Mouse (Mus musculus): ENCODE results near the gene Gck.

The Gck gene

GRCm38 (mm10) chr11:5949586-5950352, at the start of gene Gck:
TSS of gene Gck (minus strand) at chr11:5950081.
- DNase-seq = no peak

- DNase-seq = no peak
Measured at GRCm38 (mm10) chr11:5998472-5998871, 48.6 kb upstream of the Gck start.

GRCm38 (mm10) chr11:5995989-5996388, 46.1 kb upstream of the Gck start:
- peak; percentile 89 for DNase-seq

GRCm38 (mm10) chr11:5994880-5995279, 45.0 kb upstream of the Gck start:
- DNase-seq = no peak

GRCm38 (mm10) chr11:5994212-5994611, 44.3 kb upstream of the Gck start:
- peak; percentile 83 for DNase-seq

- no peak for DNase-seq
Measured at GRCm38 (mm10) chr11:5990910-5991309, 41.0 kb upstream of the Gck start.

- peak; percentile 75 for DNase-seq
Measured at GRCm38 (mm10) chr11:5989954-5990593, 40.2 kb upstream of the Gck start.

GRCm38 (mm10) chr11:5988126-5988525, 38.2 kb upstream of the Gck start:
- DNase-seq = no peak

GRCm38 (mm10) chr11:5983629-5984028, 33.7 kb upstream of the Gck start:
- DNase-seq = peak; percentile 87

GRCm38 (mm10) chr11:5981323-5981722, 31.4 kb upstream of the Gck start:
- peak; percentile 67 for DNase-seq

GRCm38 (mm10) chr11:5980561-5980960, 30.7 kb upstream of the Gck start:
- peak; percentile 74 for DNase-seq

GRCm38 (mm10) chr11:5980108-5980507, 30.2 kb upstream of the Gck start:
- DNase-seq = no peak

GRCm38 (mm10) chr11:5979088-5979487, 29.2 kb upstream of the Gck start:
- no peak for DNase-seq

GRCm38 (mm10) chr11:5976106-5976505, 26.2 kb upstream of the Gck start:
- no peak for DNase-seq

- DNase-seq = no peak
Measured at GRCm38 (mm10) chr11:5975068-5975467, 25.2 kb upstream of the Gck start.

- no peak for DNase-seq
Measured at GRCm38 (mm10) chr11:5974053-5974452, 24.2 kb upstream of the Gck start.

- DNase-seq = no peak
Measured at GRCm38 (mm10) chr11:5973151-5973550, 23.3 kb upstream of the Gck start.

GRCm38 (mm10) chr11:5971202-5971601, 21.3 kb upstream of the Gck start:
- DNase-seq = no peak

GRCm38 (mm10) chr11:5968223-5968622, 18.3 kb upstream of the Gck start:
- no peak for DNase-seq

GRCm38 (mm10) chr11:5966751-5967150, 16.9 kb upstream of the Gck start:
- DNase-seq = peak; percentile 19

GRCm38 (mm10) chr11:5965865-5966264, 16.0 kb upstream of the Gck start:
- no peak for DNase-seq

- no peak for DNase-seq
Measured at GRCm38 (mm10) chr11:5960051-5960450, 10.2 kb upstream of the Gck start.

- DNase-seq = peak; percentile 95
Measured at GRCm38 (mm10) chr11:5955546-5956276, 5.8 kb upstream of the Gck start, which contains the start of gene Ykt6. TSS of gene Ykt6 (plus strand) at chr11:5955693.

All from cerebellum, adult 11-12 months (tissue).